Mouse (Mus musculus) kidney, postnatal 4 days (tissue): Measurements from ENCODE around the gene Cdk5.
"Not testable (repeated sequence)": the region's sequence is repeated elsewhere in the genome, so short reads cannot be mapped to it uniquely, and the experiment has no call there.

ENCODE experiments used
- DNase-seq, 2 experiments: peaks; one replicate each; pipeline ENCODE4 v3.0.0; 2021; ENCODE audit warnings: mixed read lengths in 2 of 2

The Cdk5 gene

DNA sequence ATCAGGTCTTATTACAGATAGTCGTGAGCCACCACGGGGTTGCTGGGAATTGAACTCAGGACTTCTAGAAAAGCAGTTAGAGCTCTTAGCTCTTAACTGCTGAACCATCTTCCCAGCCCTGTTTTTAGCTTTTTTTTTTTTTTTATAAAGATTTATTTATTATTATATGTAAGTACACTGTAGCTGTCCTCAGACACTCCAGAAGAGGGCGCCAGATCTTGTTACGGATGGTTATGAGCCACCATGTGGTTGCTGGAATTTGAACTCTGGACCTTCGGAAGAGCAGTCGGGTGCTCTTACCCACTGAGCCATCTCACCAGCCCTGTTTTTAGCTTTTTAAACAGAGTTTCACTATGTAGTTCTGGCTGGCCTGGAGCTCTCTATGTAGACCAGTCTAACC, 27.1 kb downstream of the Cdk5 start:
- DNase-seq: not testable (repeated sequence)

GRCm38 (mm10) chr5:24394165-24394894, 29.0 kb downstream of the Cdk5 start:
- peak; percentile 94 to 97 for DNase-seq

DNA sequence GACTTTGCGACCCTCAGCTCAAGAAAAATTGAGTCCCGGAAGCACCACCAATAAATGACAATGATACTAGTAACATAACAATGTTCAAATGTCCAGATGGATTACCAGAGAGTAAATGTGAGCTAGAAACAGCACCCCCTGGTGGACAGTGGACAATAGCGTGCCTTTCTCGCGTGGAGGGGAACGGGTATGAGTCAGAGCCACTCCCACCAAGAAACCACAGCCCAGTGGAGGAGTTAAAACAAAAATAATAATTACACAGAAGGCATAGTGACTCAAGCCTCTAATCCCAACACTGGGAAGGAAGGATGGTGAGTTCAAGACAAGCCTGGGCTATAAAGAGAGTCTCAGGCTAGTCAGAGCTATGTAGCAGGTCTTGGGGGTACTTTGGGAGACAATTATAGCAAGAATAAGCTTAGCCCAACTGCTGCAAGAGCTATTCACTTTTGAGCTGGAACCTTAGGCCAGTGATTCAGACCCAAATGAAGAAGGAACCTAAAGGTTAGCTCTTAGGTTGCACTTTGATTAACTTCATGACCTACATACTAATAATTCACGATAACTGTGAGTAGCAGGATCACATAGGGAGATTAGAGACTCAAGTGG, 29.8 kb downstream of the Cdk5 start, which contains the start of gene Abcb8:
Gene Abcb8 (plus strand): TSS at position 272 of the 606 bp plus-strand sequence.
- peak; percentile 81 to 88 for DNase-seq

GRCm38 (mm10) chr5:24392724-24393123, 30.6 kb downstream of the Cdk5 start:
- peak in 1 of 2 experiments; percentile 8 for DNase-seq

- DNase-seq: no peak
Observed at GRCm38 (mm10) chr5:24391864-24392263, 31.5 kb downstream of the Cdk5 start, which contains the start of gene Atg9b. Gene Atg9b (minus strand): TSS chr5:24392143.

DNA sequence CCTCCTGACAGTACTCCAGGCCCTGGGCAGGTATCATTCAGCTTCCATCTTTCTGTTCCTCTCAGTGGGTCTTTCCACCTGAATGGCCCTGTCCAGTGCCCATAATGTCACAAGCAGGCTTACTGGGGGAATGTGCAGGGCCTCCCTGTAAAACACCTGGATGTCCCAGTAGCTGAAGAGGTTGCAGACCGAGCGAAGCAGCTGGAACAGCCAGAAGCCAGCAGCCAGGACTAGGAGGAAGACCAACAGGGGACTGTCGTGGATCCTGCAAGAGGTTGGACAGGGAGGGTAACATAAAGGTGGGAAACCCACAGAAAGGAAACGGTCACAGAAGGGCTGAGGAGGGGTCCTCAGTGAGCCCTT, 33.7 kb downstream of the Cdk5 start:
- no peak for DNase-seq

DNA sequence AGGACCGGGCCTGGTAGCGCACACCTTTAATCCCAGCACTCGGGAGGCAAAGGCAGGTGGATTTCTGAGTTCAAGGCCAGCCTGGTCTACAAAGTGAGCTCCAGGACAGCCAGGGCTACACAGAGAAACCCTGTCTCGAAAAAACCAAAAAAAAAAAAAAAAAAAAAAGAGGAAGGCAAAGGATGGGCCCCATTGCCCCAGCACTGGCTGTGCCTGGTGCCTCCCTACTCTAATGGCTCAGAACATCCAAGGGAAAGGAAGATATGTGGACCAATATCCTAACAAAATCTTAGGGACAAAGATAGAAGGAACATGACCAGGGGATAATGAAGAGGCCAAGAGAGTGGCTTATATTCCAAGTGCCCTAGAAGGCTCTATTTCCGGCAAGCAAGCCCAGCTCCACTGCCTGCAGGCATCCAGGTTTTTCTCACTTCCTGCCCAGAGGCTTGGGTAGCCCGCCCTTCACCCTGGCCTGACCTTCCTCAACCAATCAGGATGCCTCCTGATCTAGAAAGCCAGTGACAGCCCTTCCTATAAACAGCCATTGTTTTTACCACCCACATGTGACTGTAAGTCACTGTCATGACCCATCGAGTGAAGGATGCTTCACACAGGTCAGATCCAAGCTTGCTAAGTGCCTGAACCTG, 34.2 kb downstream of the Cdk5 start:
- DNase-seq: peak; percentile 33 to 59

DNA sequence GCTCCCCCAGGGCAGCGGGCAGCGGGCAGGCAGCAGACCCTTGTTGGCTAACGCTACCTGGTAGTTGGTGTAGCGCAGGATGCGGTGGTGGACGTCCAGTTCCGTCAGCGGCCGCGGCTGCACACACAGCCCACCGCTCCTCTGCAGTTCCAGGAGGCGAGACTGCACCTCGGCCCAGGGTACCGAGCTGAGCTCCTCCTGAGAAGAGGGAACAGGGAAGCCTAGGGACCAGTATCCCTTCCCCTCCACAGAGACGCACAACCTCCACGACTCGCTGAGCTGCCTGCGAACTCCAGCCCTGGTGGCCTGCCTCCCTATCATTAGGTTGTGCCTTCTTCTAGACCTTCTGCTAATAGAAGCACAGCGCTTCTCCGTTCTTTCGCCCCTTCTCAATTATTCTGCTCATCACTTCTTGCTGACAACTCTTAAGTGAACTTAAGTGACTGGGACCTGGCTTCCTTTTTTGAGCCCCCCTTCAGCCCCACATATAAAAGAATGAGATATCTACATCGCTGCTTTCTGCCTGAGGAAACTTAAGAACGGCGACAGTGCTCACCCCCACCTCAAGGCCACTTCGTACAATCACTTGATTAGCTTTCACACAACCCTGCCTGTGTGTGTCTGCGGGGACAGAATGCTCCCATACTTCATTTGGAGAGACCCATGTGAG, 34.9 kb downstream of the Cdk5 start:
- no peak for DNase-seq

DNA sequence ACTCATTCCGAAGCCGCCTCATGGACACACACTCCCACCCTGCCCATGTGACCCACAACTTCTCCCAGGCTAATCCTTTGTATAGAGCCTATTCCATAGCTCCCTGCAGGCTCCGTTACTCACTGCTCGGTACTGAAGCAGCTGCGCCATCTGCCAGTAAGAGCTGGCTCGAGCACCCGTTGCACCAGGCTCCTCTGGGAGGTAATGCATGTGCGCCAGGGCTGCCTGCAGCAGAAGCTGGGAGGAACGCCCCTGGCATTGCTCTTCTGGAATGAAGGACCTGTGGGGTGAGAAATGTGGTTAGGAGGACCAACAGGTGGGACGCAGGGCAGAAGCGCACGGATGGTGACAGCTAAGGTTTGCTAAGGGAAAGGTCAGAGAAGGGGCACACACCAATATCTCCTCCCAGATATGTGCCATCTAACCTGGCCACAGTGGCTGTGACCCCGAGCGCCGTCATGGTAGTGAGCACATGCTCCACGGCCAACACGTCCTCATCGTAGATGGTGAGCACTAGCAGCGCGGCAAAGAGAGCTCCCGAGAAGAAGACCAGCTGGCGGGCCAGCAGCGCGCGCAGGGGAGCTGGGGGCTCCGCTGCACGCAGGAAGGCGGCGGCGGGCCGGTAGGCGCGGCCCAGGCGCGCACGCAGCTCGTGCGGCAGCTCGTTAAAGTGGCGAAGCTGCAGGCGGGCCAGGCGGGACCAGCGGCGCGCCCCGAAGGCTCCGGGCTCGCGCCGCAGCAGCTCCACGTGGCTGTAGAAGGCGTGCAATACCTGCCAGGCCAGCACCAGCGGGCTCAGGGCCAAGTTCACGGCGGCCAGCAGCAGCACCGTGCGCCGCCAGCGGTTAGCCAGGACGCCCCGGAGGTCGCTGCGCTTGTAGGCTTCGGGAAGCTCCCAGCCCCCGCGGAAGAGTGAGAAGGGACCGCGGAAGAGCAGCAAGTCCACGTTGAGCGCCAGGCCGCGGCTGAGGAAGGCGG, 35.8 kb downstream of the Cdk5 start:
- DNase-seq: peak; percentile 71 to 79

DNA sequence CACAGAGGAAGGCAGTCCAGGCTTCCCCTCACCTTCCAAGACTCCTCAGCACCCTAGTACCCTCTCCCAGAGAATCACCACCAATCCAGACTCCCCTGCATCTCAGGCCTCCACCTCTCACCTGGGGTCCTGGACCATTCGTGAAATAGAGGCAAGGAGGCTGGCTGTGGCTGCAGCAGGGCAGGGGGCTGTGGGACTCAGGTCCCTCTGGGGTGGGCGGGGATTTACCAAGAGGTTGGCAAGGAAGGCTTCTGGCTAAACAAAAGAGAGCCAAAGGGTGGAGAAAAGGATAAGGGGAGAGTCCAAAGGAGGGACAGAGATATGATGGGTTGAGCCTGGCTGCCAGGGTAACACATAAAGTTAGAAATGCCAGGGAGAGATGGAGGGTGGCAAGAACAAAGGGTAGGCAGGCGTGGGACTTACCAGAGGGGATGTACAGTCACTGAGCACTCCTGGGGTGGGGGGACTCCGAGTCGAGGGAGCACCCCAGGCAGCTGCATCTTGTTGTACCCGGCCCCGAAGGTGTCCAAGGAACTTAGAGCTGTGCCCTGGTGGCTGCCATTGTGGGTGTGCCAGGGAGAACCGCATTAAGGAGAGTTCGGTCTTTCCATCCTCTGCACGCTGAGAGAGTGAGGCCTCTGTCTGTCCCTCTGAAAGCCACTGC, 37.3 kb downstream of the Cdk5 start:
- no peak for DNase-seq

DNA sequence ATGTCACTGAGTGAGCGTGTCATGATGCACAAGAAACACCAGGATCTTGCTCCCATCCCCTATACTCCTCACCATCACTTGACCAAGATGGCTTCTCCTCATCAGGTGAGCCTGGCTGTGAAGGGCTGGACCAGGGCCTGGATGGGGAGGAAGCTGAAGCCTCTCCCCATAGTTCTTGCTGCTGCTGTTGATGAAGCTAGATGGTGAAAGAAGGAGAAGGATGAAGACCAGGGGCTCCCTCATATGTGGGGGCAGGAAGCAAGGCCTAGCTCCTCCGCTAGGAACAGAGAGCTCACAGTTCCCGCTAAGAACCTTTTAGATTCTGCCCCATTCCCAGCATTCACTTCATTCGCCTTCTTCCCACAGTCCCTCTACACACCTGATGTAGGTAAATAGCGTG, 38.0 kb downstream of the Cdk5 start:
- DNase-seq: no peak

GRCm38 (mm10) chr5:24384407-24384806, 38.9 kb downstream of the Cdk5 start:
- peak; percentile 28 to 55 for DNase-seq

DNA sequence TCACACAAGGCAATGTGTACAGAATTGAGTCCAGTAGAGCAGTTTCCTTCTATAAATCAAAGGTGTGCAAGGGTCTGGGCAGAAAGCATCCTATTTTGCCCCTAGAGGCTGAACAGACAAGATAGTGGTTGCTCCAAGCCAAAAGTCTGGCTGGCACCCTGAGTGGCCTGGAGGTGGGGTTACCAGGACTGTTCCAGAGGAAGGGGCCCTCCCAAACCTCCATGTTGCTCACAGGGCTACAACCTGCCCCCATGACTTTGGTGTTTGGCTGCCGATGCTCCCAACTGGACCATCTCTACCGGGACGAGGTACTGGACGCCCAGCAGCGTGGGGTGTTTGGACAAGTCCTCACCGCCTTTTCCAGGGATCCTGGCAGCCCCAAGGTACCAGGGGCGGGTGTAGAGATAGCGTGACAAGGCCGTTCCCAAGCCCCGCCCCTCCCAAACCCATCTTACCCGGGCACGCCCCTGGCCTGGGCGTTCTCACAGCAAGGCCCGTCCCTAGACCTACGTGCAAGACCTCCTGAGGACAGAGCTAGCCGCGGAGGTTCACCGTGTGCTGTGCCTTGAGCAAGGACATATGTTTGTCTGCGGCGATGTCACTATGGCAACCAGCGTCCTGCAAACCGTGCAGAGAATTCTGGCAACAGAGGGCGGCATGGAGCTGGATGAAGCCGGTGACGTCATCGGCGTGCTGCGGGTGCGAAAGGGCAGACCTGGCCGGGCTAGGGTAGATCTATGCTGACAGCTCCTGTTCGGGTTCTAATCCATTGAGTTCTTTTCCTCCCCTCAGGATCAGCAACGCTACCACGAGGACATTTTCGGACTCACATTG, 40.1 kb downstream of the Cdk5 start:
- peak; percentile 94 to 95 for DNase-seq

GRCm38 (mm10) chr5:24381988-24382387, 41.3 kb downstream of the Cdk5 start:
- no peak for DNase-seq

GRCm38 (mm10) chr5:24381486-24381885, 41.8 kb downstream of the Cdk5 start:
- no peak for DNase-seq

GRCm38 (mm10) chr5:24380499-24380898, 42.8 kb downstream of the Cdk5 start:
- DNase-seq: no peak

- DNase-seq: no peak
Observed at GRCm38 (mm10) chr5:24379501-24379900, 43.8 kb downstream of the Cdk5 start.

DNA sequence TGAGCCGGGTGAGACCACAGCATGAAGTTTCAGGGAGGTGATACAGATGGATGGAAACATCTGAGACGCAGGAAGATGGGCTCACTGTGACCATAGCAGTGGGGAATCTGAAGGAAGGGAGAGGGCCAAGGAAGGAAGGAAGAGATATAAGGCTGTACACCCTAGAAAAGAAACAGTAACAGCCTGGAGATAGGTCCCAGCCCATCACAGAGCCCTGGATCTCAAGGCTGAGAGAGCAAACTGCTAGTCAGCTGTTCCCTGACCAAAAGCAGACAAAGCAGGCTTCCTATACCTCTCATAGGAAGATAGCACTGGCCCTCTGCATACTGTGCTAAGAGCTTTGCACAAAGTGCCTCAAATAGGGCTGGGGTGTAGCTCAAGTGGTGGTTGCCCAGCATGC, 44.6 kb downstream of the Cdk5 start:
- DNase-seq: no peak

- DNase-seq: no peak
Observed at GRCm38 (mm10) chr5:24374666-24375328, 48.5 kb downstream of the Cdk5 start.

GRCm38 (mm10) chr5:24374216-24374615, 49.1 kb downstream of the Cdk5 start:
- DNase-seq: no peak
